Comparison of ENCODE assay signal across 9 mouse cellular contexts in genomic region chr13:49186798-49187287, GRCm38 (mm10). TPM values are rescaled to one million over a fixed set of nuclear protein-coding genes. Genes with fewer than 3 reads are reported as not detected.
A peak's percentile ranks its signal among the peaks of the same experiment; 100 is the strongest.
DNase-seq lines count a peak whose midpoint lies in the region; ATAC-seq and TF ChIP-seq lines count a peak whose summit lies in the region.
"Had no signal": no experiment of that assay in that cellular context is flagged by ENCODE, and none has a peak within 500 bp of the region (broad histone marks: within the 10 kb centered on the region; RNA-seq: fewer than 3 reads in every experiment).

No protein-coding gene starts in this region.

- peak overlapping the region; percentile 74 for H3K9ac ChIP-seq in heart, embryonic 11.5 days (ENCODE audit: low read depth, low read length)
- H3K9ac ChIP-seq in ES-Bruce4 (ENCODE audit: low read depth, poor library complexity, severe bottlenecking): peak overlapping the region; percentile 86
- H3K9ac ChIP-seq in forebrain, embryonic 12.5 days: peak overlapping the region; percentile 50
- peak overlapping the region; percentile 59 for H3K9ac ChIP-seq in liver, embryonic 12.5 days

- peak overlapping the region; percentile 100 for H3K4me2 ChIP-seq in heart, embryonic 11.5 days
- peak overlapping the region; percentile 100 for H3K4me2 ChIP-seq in forebrain, embryonic 12.5 days
- H3K4me2 ChIP-seq in liver, embryonic 12.5 days: peak overlapping the region; percentile 99

- ATAC-seq in heart, embryonic 11.5 days (replicated peaks; ENCODE audit: insufficient number of reproducible peaks, low FRiP score, low TSS enrichment): no peak
- ATAC-seq in forebrain, embryonic 12.5 days (ENCODE audit: low FRiP score): peak; percentile 27
- ATAC-seq in liver, embryonic 12.5 days: peak; percentile 25
- no peak for ATAC-seq in activated CD4-positive, CD25-positive, alpha-beta regulatory T cell, adult 4 months

- DNase-seq in heart, adult 11 months: no peak
- DNase-seq in spleen, postnatal 14 days (ENCODE audit: low spot score in 2 of 2): no peak
- no peak for DNase-seq in kidney, postnatal 14 days

- TF ChIP-seq POLR2A in ES-Bruce4 (IDR thresholded peaks at IDR 0.05; ENCODE audit: insufficient read depth, low read length): no peak

- no peaks in the 10 kb centered on the region for H3K9me3 ChIP-seq in heart, embryonic 11.5 days (replicated peaks; ENCODE audit: control insufficient read depth, low read length)
- no peaks in the 10 kb centered on the region for H3K9me3 ChIP-seq in ES-Bruce4 (replicated peaks; ENCODE audit: control insufficient read depth, insufficient read depth, low read length, poor library complexity, severe bottlenecking)
- H3K9me3 ChIP-seq in forebrain, embryonic 12.5 days: no peaks in the 10 kb centered on the region
- H3K9me3 ChIP-seq in liver, embryonic 12.5 days (replicated peaks): no peaks in the 10 kb centered on the region

- no peaks in the 10 kb centered on the region for H3K27me3 ChIP-seq in heart, embryonic 11.5 days (ENCODE audit: control insufficient read depth, insufficient read depth, low read length)
- H3K27me3 ChIP-seq in ES-Bruce4 (ENCODE audit: control insufficient read depth, insufficient read depth, low read length, poor library complexity, severe bottlenecking): no peaks in the 10 kb centered on the region
- H3K27me3 ChIP-seq in forebrain, embryonic 12.5 days: peaks cover 37% of the 10 kb centered on the region
- no peaks in the 10 kb centered on the region for H3K27me3 ChIP-seq in liver, embryonic 12.5 days (replicated peaks)
- H3K27me3 ChIP-seq: Patski had no signal

- TF ChIP-seq CTCF in ES-Bruce4 (IDR thresholded peaks at IDR 0.05; ENCODE audit: low read depth, low read length): no peak

- H3K36me3 ChIP-seq in heart, embryonic 11.5 days (ENCODE audit: control insufficient read depth, insufficient read depth, low read length): no peaks in the 10 kb centered on the region
- no peaks in the 10 kb centered on the region for H3K36me3 ChIP-seq in ES-Bruce4 (ENCODE audit: control insufficient read depth, insufficient read depth, low read length, poor library complexity, severe bottlenecking)
- no peaks in the 10 kb centered on the region for H3K36me3 ChIP-seq in forebrain, embryonic 12.5 days (replicated peaks)
- no peaks in the 10 kb centered on the region for H3K36me3 ChIP-seq in liver, embryonic 12.5 days

- peaks cover 55% of the 10 kb centered on the region for H3K4me1 ChIP-seq in heart, embryonic 11.5 days (ENCODE audit: control insufficient read depth, insufficient read depth, low read length)
- peaks cover 6% of the 10 kb centered on the region for H3K4me1 ChIP-seq in ES-Bruce4 (ENCODE audit: control insufficient read depth, insufficient read depth, low read length)
- H3K4me1 ChIP-seq in forebrain, embryonic 12.5 days: peaks cover 32% of the 10 kb centered on the region
- peaks cover 59% of the 10 kb centered on the region for H3K4me1 ChIP-seq in liver, embryonic 12.5 days

- TF ChIP-seq EP300 in ES-Bruce4 (IDR thresholded peaks at IDR 0.05; ENCODE audit: insufficient read depth, low read depth, low read length): no peak

- 16% methylated on average over 11 of the region's 11 CpGs for WGBS in heart, embryonic 11.5 days (ENCODE audit: insufficient replicate concordance)
- WGBS in forebrain, embryonic 12.5 days: 15% methylated on average over 11 of the region's 11 CpGs
- 20% methylated on average over 11 of the region's 11 CpGs for WGBS in liver, embryonic 12.5 days (ENCODE audit: insufficient replicate concordance)

- H3K27ac ChIP-seq in heart, embryonic 11.5 days (ENCODE audit: low read depth, low read length): peak overlapping the region; percentile 64; the same call in 1 of the 2 replicates
- H3K27ac ChIP-seq in ES-Bruce4 (ENCODE audit: insufficient read depth, low read length): no peak overlapping the region
- no peak overlapping the region for H3K27ac ChIP-seq in forebrain, embryonic 12.5 days
- peak overlapping the region; percentile 76 for H3K27ac ChIP-seq in liver, embryonic 12.5 days

- H3K4me3 ChIP-seq in heart, embryonic 11.5 days (ENCODE audit: low read depth, low read length): peak overlapping the region; percentile 69
- peak overlapping the region; percentile 13; the same call in 1 of the 2 replicates for H3K4me3 ChIP-seq in ES-Bruce4 (ENCODE audit: low read depth, low read length)
- peak overlapping the region; percentile 65 for H3K4me3 ChIP-seq in forebrain, embryonic 12.5 days (replicated peaks)
- H3K4me3 ChIP-seq in liver, embryonic 12.5 days: peak overlapping the region; percentile 81

RNA-seq across cellular contexts. Expression of gene Ninj1, which starts 0.4 kb away (rescaled TPM):
- 59.1 and 60.6 TPM in 2 replicates for polyA plus RNA-seq in heart, embryonic 11.5 days (2014; fragmentation: Nextera tagmentation; extraction: Ambion mirVana)
- 30.0 and 37.7 TPM in 2 replicates for polyA plus RNA-seq in ES-Bruce4 (2011; ENCODE audit: insufficient read depth, insufficient read length, low read depth, missing spikeins)
- polyA plus RNA-seq in forebrain, embryonic 12.5 days (2016; fragmentation: Nextera tagmentation; extraction: Ambion mirVana): 14.3 and 16.9 TPM in 2 replicates
- 41.5 and 42.6 TPM in 2 replicates for polyA plus RNA-seq in liver, embryonic 12.5 days (2016; fragmentation: Nextera tagmentation; extraction: Ambion mirVana)
- polyA plus RNA-seq in activated CD4-positive, CD25-positive, alpha-beta regulatory T cell, adult 4 months (2017; shearing (Covaris generic)): 10 to 100 TPM; 30.1 to 36.9 TPM

RNA-seq across cellular contexts. Expression of gene Card19, which starts 29.0 kb away (rescaled TPM):
- 71.9 and 73.7 TPM in 2 replicates for polyA plus RNA-seq in heart, embryonic 11.5 days (2014; fragmentation: Nextera tagmentation; extraction: Ambion mirVana)
- 21.6 and 22.1 TPM in 2 replicates for polyA plus RNA-seq in ES-Bruce4 (2011; ENCODE audit: insufficient read depth, insufficient read length, low read depth, missing spikeins)
- polyA plus RNA-seq in forebrain, embryonic 12.5 days (2016; fragmentation: Nextera tagmentation; extraction: Ambion mirVana): 15.3 and 17.2 TPM in 2 replicates
- polyA plus RNA-seq in liver, embryonic 12.5 days (2016; fragmentation: Nextera tagmentation; extraction: Ambion mirVana): 16.5 and 17.0 TPM in 2 replicates
- polyA plus RNA-seq in activated CD4-positive, CD25-positive, alpha-beta regulatory T cell, adult 4 months (2017; shearing (Covaris generic)): 10 to 100 TPM; 56.9 to 66.6 TPM

RNA-seq across cellular contexts. Expression of gene Wnk2, which starts 39.0 kb away (rescaled TPM):
- 0.99 and 1.6 TPM in 2 replicates for polyA plus RNA-seq in heart, embryonic 11.5 days (2014; fragmentation: Nextera tagmentation; extraction: Ambion mirVana)
- 6.1 and 7.9 TPM in 2 replicates for polyA plus RNA-seq in ES-Bruce4 (2011; ENCODE audit: insufficient read depth, insufficient read length, low read depth, missing spikeins)
- 11.4 and 13.7 TPM in 2 replicates for polyA plus RNA-seq in forebrain, embryonic 12.5 days (2016; fragmentation: Nextera tagmentation; extraction: Ambion mirVana)
- 0.11 and 0.14 TPM in 2 replicates for polyA plus RNA-seq in liver, embryonic 12.5 days (2016; fragmentation: Nextera tagmentation; extraction: Ambion mirVana)
- not detected for polyA plus RNA-seq in activated CD4-positive, CD25-positive, alpha-beta regulatory T cell, adult 4 months (2017; shearing (Covaris generic))

Comparison
In these comparisons a context has a peak if more than half of its experiments do, and no peak if none do; other contexts are left out.
1. ATAC-seq: peak in forebrain, embryonic 12.5 days (single experiment) and liver, embryonic 12.5 days (single experiment); none in heart, embryonic 11.5 days (single experiment) and activated CD4-positive, CD25-positive, alpha-beta regulatory T cell, adult 4 months (single experiment).
2. H3K27ac ChIP-seq: peak in heart, embryonic 11.5 days (single experiment) and liver, embryonic 12.5 days (single experiment); none in ES-Bruce4 (single experiment) and forebrain, embryonic 12.5 days (single experiment).
3. H3K4me3 ChIP-seq: peak in every context shown above with its lines; median percentile 81 in liver, embryonic 12.5 days; 69 in heart, embryonic 11.5 days; 65 in forebrain, embryonic 12.5 days; 13 in ES-Bruce4.
4. Peak in every context shown above with its lines, with median percentiles within 50 percentile points of each other: H3K4me2 ChIP-seq and H3K9ac ChIP-seq.